Mouse (Mus musculus): Measurements from ENCODE around the gene Trmt10c. TPM values are rescaled to one million over a fixed set of nuclear protein-coding genes. Genes with fewer than 3 reads are reported as not detected.
A peak's percentile ranks its signal among the peaks of the same experiment; 100 is the strongest.
"Not testable (repeated sequence)": the region's sequence is repeated elsewhere in the genome, so short reads cannot be mapped to it uniquely, and the experiment has no call there.

The Trmt10c gene
- polyA plus RNA-seq, 1 experiment: 25.3 TPM

DNA sequence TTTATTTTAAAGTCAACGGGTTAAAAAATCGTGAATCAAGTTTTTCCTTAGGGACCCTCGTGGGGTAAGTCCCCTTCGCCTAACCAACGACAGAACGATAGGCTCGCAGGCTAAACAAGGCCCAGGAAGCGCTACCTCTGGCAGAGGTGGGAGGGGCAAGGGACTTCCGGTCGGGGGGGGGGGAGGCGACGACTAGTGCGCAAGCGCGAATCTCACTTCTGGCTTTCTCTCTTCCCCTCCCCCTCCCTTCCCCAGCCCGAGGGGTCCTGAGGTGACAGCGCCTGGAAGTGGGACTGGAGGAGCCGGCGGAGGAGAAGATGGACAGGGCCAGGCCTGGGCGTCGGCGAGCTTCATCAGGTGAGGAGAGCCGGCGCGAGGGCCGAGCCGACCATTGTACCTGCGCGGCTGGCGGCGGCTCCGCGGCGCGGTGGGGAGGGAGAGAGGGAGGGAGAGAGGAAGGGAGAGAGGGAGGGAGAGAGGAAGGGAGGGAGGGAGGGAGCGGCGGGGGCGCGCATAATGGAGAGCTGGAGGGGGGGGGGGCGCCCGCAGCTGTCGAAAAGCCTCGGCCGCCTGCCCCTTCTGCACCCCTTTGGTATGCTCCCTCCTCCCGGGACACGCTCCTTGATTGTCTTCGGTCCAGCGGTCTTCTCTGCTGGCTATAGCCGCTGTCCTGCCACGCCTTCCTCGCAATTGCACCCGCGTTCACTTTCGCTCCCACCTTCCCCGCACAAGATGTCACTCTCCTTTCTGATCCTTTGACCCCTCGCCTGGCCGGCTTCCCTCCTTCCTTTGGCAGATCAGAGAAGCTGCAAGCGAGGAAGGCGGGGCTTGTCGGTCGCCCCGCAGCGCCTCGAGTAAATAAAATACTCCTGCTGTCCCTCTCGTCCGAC, 37.8 kb upstream of the Trmt10c start:
- peak overlapping the region; percentile 67 for H3K9ac ChIP-seq (ENCODE audit: low read depth, poor library complexity, severe bottlenecking)
- peak overlapping the region; percentile 92 for H3K4me3 ChIP-seq (ENCODE audit: low read depth, low read length)
- no peak overlapping the region for H3K27ac ChIP-seq (ENCODE audit: insufficient read depth, low read length)
- H3K27me3 ChIP-seq (ENCODE audit: control insufficient read depth, insufficient read depth, low read length, poor library complexity, severe bottlenecking): no peaks in the 10 kb centered on the region
- H3K4me1 ChIP-seq (ENCODE audit: control insufficient read depth, insufficient read depth, low read length): peaks cover 6% of the 10 kb centered on the region
- no peaks in the 10 kb centered on the region for H3K9me3 ChIP-seq (replicated peaks; ENCODE audit: control insufficient read depth, insufficient read depth, low read length, poor library complexity, severe bottlenecking)
- TF ChIP-seq CTCF (IDR thresholded peaks at IDR 0.05; ENCODE audit: low read depth, low read length) (no peak), EP300 (IDR thresholded peaks at IDR 0.05; ENCODE audit: insufficient read depth, low read depth, low read length) (0 out of 2 replicates have a peak, but pooled peaks have one; percentile 50)
- no peaks in the 10 kb centered on the region for H3K36me3 ChIP-seq (ENCODE audit: control insufficient read depth, insufficient read depth, low read length, poor library complexity, severe bottlenecking)

DNA sequence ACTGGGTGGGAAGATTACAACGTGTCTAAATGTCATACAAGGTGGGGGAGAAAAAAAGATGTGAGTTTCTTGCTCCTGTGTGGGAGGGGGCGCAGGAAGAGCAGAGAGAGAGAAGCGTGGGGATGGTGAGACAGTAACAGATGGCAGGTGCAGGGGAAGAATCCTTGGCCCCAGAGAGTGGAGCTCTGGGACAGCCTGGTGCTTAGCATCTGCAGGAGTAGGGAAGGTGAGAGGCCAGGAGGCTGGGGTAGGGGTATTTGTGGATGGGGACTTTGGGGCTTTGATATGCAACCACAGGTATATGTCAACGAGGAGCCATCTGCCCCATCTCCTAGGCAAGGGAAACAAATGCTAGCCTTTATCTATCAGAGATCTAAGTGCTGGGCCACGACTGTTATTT, 36.9 kb upstream of the Trmt10c start:
- Histone ChIP-seq H3K4me1 (ENCODE audit: control insufficient read depth, insufficient read depth, low read length) (peaks cover 6% of the 10 kb centered on the region), H3K9me3 (replicated peaks; ENCODE audit: control insufficient read depth, insufficient read depth, low read length, poor library complexity, severe bottlenecking) (no peaks in the 10 kb centered on the region), H3K27ac (ENCODE audit: insufficient read depth, low read length) (no peak overlapping the region), H3K9ac (ENCODE audit: low read depth, poor library complexity, severe bottlenecking) (0 out of 2 replicates have a peak overlapping the region, but pooled peaks have one; percentile 10), H3K4me3 (ENCODE audit: low read depth, low read length) (no peak overlapping the region), H3K27me3 (ENCODE audit: control insufficient read depth, insufficient read depth, low read length, poor library complexity, severe bottlenecking) (no peaks in the 10 kb centered on the region), H3K36me3 (ENCODE audit: control insufficient read depth, insufficient read depth, low read length, poor library complexity, severe bottlenecking) (no peaks in the 10 kb centered on the region)
- TF ChIP-seq POLR2A (IDR thresholded peaks at IDR 0.05; ENCODE audit: insufficient read depth, low read length) (no peak), EP300 (IDR thresholded peaks at IDR 0.05; ENCODE audit: insufficient read depth, low read depth, low read length) (no peak), CTCF (IDR thresholded peaks at IDR 0.05; ENCODE audit: low read depth, low read length) (no peak)

DNA sequence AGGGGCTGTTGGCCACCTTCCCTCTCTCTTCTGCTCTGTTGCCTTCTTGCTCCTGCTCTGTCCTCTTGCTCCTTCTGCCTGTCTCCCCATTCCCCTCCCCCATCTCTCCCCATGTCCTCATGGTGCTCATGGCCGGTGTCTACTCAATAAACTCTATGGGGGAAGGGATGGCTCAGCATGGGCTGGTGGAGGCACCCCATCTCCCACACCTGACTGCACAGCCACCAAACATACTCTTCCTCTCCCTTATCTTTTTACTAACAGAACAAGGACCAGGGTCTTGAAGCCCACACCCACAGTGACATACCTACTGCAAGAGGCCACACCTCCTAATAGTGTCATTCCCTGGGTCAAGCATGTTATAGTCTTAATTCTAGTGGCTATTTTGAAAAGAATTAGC, 36.5 kb upstream of the Trmt10c start:
- no peak overlapping the region for H3K27ac ChIP-seq (ENCODE audit: insufficient read depth, low read length)
- no peaks in the 10 kb centered on the region for H3K27me3 ChIP-seq (ENCODE audit: control insufficient read depth, insufficient read depth, low read length, poor library complexity, severe bottlenecking)
- no peaks in the 10 kb centered on the region for H3K36me3 ChIP-seq (ENCODE audit: control insufficient read depth, insufficient read depth, low read length, poor library complexity, severe bottlenecking)
- H3K9ac ChIP-seq (ENCODE audit: low read depth, poor library complexity, severe bottlenecking): no peak overlapping the region
- H3K9me3 ChIP-seq (replicated peaks; ENCODE audit: control insufficient read depth, insufficient read depth, low read length, poor library complexity, severe bottlenecking): no peaks in the 10 kb centered on the region
- TF ChIP-seq POLR2A (IDR thresholded peaks at IDR 0.05; ENCODE audit: insufficient read depth, low read length) (no peak), CTCF (IDR thresholded peaks at IDR 0.05; ENCODE audit: low read depth, low read length) (no peak), EP300 (IDR thresholded peaks at IDR 0.05; ENCODE audit: insufficient read depth, low read depth, low read length) (no peak)
- H3K4me1 ChIP-seq (ENCODE audit: control insufficient read depth, insufficient read depth, low read length): peaks cover 6% of the 10 kb centered on the region
- H3K4me3 ChIP-seq (ENCODE audit: low read depth, low read length): no peak overlapping the region

DNA sequence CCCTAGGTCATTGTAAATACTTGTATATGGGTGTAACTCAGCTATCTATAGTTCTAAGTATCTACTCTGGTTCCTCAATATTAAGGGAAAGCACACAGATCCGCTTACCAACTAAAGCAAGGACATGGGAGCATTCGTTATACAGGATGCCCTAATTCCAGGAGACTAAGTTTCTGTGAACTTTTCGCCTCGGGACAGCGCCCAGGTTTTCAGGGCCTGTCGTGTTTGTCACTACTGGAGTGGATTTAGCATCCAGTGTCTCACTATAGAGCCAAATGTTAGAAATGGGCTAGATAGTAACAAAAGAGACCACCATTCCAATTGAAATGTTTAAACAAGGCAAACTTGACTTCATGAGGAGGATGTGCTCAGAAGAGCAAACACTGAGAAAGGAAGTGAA, 35.5 kb upstream of the Trmt10c start:
- not testable (repeated sequence) for H3K4me1 ChIP-seq (ENCODE audit: control insufficient read depth, insufficient read depth, low read length); H3K27me3 ChIP-seq (ENCODE audit: control insufficient read depth, insufficient read depth, low read length, poor library complexity, severe bottlenecking); H3K9me3 ChIP-seq (replicated peaks; ENCODE audit: control insufficient read depth, insufficient read depth, low read length, poor library complexity, severe bottlenecking); H3K9ac ChIP-seq (ENCODE audit: low read depth, poor library complexity, severe bottlenecking); H3K27ac ChIP-seq (ENCODE audit: insufficient read depth, low read length); H3K4me3 ChIP-seq (ENCODE audit: low read depth, low read length); H3K36me3 ChIP-seq (ENCODE audit: control insufficient read depth, insufficient read depth, low read length, poor library complexity, severe bottlenecking)

DNA sequence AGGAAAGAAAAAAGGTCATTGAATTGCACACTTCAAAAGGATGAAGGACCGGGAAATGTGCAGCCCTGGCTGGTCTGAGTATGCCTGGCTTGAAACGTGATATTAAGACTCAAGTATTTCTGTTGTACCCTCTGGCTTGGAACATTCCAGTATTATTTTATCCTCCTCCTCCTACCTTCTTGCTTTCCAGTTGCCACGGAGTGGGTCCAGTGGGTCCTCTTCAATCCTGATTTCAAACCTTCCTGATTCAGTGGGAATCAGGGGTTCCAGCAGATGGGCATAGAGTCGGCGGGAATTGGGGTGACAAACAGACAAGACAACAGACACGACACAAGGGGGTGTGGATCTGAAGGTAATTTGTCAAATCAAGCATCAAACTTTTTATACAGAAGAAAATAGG, 34.9 kb upstream of the Trmt10c start:
- peaks cover 6% of the 10 kb centered on the region for H3K4me1 ChIP-seq (ENCODE audit: control insufficient read depth, insufficient read depth, low read length)
- no peaks in the 10 kb centered on the region for H3K27me3 ChIP-seq (ENCODE audit: control insufficient read depth, insufficient read depth, low read length, poor library complexity, severe bottlenecking)
- H3K9me3 ChIP-seq (replicated peaks; ENCODE audit: control insufficient read depth, insufficient read depth, low read length, poor library complexity, severe bottlenecking): no peaks in the 10 kb centered on the region
- no peaks in the 10 kb centered on the region for H3K36me3 ChIP-seq (ENCODE audit: control insufficient read depth, insufficient read depth, low read length, poor library complexity, severe bottlenecking)
- TF ChIP-seq CTCF (IDR thresholded peaks at IDR 0.05; ENCODE audit: low read depth, low read length) (no peak), POLR2A (IDR thresholded peaks at IDR 0.05; ENCODE audit: insufficient read depth, low read length) (no peak), EP300 (IDR thresholded peaks at IDR 0.05; ENCODE audit: insufficient read depth, low read depth, low read length) (no peak)
- H3K9ac ChIP-seq (ENCODE audit: low read depth, poor library complexity, severe bottlenecking): no peak overlapping the region
- no peak overlapping the region for H3K4me3 ChIP-seq (ENCODE audit: low read depth, low read length)
- no peak overlapping the region for H3K27ac ChIP-seq (ENCODE audit: insufficient read depth, low read length)

DNA sequence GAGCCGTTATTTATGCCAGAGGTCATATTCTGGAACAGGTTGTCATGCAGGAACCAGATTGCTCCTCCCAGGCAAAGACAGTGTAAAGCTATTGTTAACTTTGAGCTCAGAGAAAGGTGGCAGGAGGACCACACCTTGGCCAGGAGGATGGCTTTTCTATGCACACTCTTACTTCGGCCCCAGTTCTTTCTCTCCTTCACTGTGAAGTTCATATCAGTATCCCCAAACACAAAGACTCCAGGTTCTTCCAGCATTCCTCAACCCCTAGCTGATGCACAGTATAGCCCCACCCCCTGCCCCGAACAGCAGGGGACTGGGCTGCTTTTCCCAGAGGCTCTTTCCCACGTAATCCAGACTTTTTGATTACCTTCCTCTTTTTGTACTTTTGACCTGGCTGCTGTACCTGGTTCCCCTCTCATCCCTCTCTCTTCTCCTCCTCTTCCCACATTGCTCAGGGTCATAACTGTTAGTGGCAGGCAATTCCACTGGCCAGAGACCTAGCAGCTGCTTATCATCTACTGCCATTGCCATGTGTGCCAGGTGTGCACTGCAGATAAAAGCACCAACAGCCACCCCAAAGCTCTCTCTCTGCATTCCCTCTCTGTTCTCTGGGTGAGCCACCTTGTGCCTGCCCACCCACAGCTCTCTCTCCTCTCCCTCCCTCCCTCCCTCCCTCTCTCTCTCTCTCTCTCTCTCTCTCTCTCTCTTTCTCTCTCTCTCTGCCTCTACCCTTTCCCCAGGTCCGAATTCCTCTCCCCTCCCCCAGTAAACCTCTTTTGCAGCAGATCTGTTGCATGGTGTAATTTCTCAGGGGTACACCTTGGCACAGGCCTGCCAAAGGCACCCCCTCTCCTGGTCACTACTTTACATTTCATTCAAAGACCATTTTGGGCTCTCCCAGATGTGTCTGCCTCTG, 34.0 kb upstream of the Trmt10c start:
- Histone ChIP-seq H3K4me3 (ENCODE audit: low read depth, low read length) (no peak overlapping the region), H3K27ac (ENCODE audit: insufficient read depth, low read length) (no peak overlapping the region), H3K9ac (ENCODE audit: low read depth, poor library complexity, severe bottlenecking) (no peak overlapping the region), H3K36me3 (ENCODE audit: control insufficient read depth, insufficient read depth, low read length, poor library complexity, severe bottlenecking) (no peaks in the 10 kb centered on the region), H3K27me3 (ENCODE audit: control insufficient read depth, insufficient read depth, low read length, poor library complexity, severe bottlenecking) (no peaks in the 10 kb centered on the region), H3K4me1 (ENCODE audit: control insufficient read depth, insufficient read depth, low read length) (peaks cover 6% of the 10 kb centered on the region), H3K9me3 (replicated peaks; ENCODE audit: control insufficient read depth, insufficient read depth, low read length, poor library complexity, severe bottlenecking) (no peaks in the 10 kb centered on the region)
- no peak for TF ChIP-seq POLR2A (IDR thresholded peaks at IDR 0.05; ENCODE audit: insufficient read depth, low read length)
- no peak for TF ChIP-seq CTCF (IDR thresholded peaks at IDR 0.05; ENCODE audit: low read depth, low read length)
- TF ChIP-seq EP300 (IDR thresholded peaks at IDR 0.05; ENCODE audit: insufficient read depth, low read depth, low read length): no peak

Data from ES-Bruce4 (cell line).